Mouse (Mus musculus): ENCODE measurements around the gene Wnt3a.

DNA sequence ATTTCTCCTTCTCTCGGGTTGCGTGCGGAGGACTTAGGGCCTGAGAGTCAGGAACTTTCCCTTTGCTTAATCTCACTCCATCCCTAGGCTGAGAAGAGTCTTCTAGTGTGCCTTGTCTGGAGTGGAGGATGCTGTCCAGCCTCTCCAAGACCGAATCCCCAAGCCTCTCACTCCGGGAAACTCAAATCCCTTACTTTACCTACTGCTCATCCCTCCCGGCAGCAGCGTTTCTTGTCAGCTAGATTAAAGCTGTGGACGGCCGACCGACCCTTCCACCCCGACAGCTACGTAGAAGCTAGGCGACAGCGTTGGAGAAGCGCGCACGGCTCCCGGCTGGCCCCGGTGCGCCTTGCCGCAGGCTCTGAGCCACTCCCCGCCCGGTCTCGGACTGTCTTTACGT is 846 bp downstream of the Wnt3a start:
- TF ChIP-seq USF1 (IDR thresholded peaks at IDR 0.05; ENCODE audit: low read depth): no peak
- TF ChIP-seq MAX (IDR thresholded peaks at IDR 0.05; ENCODE audit: low read depth): no peak
- TF ChIP-seq MYOD1 (IDR thresholded peaks at IDR 0.05; ENCODE audit: control insufficient read depth in 1 of 3, insufficient read length in 2 of 3, low read depth in 2 of 3): no peak
